Mouse (Mus musculus): ENCODE data around the gene Myo1b.

Myo1b gene

DNA sequence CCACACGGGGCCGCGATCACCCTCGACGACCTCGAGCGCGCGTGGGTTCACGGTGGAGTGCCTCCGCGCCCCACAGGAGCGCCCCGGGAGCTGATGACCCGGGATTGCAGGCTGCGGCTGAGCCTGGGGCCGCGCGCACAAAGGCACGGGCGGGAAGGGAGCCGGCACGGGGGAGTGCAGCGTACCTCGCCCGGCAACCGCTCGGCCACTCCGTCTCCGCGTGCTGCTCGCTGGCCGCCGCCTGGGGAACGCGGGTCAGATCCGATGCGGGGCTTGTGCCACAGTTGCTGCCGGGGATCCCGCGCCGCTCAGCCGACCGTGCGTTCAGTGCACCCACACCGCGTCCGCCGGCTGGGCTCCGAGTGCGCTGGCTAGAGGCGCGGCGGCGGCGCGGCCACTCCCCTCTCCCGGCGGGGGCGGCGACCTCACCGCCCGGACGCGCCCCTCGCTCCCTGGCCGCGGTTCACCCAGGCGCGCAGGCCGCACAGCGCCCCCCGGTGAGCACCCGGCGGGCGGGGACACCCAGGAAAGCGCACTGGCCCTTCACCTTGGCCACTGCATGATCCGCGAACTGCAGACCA is at the start of gene Myo1b:
Gene Myo1b (minus strand): TSS at position 496 of the 581 bp plus-strand sequence.
- no peak for DNase-seq

DNA sequence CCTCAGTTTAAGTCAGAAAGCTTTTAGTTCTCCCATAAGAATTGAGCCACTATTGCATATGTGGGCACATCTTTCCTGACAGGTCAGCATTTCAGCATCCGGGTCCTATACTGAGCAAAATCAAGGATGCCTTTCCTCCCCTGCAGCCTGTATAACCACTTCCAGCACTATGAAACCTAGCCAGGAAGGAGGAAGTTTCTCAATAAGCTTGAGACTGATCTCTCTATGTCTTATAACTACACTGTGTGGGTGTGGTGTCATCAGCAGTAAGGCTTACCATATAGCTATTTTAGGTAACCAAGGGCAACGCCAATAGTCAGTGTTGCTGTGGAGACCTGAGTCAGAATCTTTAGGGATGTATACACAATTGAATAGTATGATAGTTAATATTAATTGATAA is 48.8 kb upstream of the Myo1b start:
- no peak for DNase-seq

- no peak for DNase-seq
Measured at GRCm38 (mm10) chr1:51947116-51947515, 31.2 kb upstream of the Myo1b start.

GRCm38 (mm10) chr1:51944755-51945154 is 28.9 kb upstream of the Myo1b start:
- no peak for DNase-seq

DNA sequence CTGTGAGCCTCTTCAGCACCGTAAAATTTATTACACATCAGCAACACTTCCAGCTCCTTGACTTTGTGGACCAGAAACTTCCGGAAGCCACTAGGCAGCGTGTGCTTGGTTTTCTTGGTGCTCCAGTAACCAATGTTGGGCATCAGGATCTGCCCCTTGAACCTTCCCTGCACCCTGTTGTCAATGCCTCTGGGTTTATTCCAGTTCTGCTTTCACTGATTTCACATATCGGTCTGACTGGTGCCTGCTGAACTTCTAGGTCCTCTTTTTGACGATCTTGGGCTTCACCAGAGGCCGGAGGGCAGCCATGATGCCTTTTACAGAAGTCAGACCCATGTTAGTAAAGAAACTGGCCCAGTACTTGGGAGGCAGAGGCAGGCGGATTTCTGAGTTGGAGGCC is 22.5 kb upstream of the Myo1b start:
- no peak for DNase-seq

- DNase-seq = no peak
Measured at GRCm38 (mm10) chr1:51935006-51935405, 19.1 kb upstream of the Myo1b start.

- DNase-seq = no peak
Measured at GRCm38 (mm10) chr1:51934176-51934924, 18.5 kb upstream of the Myo1b start.

GRCm38 (mm10) chr1:51932826-51933225 is 17.0 kb upstream of the Myo1b start:
- DNase-seq = no peak

DNA sequence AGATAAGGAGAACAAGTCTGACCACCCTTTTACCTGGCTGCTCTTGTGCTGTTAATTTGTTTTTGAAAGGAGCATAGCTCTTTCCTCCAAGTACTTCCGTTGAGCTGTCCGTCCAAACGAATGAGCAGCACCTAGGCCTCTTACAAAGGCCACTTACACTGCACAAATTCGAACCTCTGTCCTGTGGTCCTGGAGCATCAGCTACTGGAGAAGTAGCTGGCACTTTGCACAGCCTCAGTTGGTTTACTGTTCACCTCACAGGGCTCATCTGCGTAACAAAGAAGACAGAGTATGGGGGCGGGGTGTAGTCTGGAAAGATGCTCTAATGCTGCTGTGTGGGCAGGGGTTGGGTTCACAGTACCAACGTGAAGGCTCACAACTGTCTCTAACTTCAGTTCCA is 15.7 kb upstream of the Myo1b start:
- DNase-seq = no peak

DNA sequence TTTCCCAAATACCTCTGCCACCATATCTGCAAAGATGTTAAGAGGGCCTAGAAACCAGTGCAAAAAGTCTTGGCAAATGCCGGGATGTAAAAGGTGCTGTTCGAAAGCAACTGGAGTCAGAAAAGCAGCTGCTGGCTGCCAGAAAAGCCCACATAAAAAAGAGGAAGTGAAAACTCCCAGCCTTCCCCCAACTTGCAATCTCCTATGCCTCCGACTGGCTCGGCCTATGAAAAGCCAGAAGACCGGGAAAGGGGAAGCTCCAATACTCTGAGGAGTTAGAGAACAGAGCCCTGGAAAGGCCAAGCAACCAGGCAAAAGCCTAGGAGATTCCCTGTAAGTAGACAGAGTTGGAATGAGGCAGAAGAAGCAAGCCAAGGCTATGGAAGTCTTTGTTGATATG is 14.7 kb upstream of the Myo1b start:
- peak; percentile 39 for DNase-seq

GRCm38 (mm10) chr1:51929557-51929956 is 13.7 kb upstream of the Myo1b start:
- no peak for DNase-seq

GRCm38 (mm10) chr1:51922820-51923219 is 6.9 kb upstream of the Myo1b start:
- DNase-seq = no peak

DNA sequence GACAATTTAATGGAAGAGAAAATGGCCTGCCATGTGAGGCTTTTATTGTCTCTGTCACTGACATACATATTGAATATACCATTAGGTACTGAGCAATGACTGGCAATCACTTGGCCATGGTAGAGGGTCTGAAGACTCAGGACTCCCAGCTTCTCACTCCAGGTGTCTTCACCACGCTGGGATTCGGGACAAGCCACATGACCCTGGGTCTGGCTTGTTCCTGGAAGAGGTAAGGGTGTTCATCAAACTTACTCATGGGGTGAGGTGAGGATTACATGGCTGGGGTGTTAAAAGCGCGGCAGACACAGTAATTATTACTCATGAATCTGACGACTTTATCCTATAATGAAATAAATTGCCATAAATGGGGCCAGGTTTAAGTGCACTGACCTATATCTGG is 405 bp upstream of the Myo1b start:
- DNase-seq = no peak

GRCm38 (mm10) chr1:51915051-51915575 is 758 bp downstream of the Myo1b start:
- no peak for DNase-seq

DNA sequence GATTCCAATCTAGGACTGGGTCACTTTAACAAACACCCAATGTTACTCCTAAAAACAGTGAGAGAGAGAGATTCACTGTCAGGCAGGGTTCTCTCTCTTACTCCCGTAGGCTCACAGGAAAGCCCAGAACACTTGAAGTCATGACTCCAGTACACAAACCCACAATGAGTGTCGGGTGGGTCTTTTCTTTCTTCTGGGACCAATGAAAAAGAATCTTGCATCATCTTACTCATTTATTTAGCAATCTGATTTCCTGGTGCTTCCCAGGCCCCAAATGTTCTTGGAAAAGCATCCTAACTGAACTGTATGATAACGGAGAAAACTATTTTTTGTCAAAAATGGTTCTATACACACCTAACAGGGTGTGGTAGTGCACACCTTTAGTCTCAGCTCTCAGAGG is 1.8 kb downstream of the Myo1b start:
- DNase-seq = no peak

DNA sequence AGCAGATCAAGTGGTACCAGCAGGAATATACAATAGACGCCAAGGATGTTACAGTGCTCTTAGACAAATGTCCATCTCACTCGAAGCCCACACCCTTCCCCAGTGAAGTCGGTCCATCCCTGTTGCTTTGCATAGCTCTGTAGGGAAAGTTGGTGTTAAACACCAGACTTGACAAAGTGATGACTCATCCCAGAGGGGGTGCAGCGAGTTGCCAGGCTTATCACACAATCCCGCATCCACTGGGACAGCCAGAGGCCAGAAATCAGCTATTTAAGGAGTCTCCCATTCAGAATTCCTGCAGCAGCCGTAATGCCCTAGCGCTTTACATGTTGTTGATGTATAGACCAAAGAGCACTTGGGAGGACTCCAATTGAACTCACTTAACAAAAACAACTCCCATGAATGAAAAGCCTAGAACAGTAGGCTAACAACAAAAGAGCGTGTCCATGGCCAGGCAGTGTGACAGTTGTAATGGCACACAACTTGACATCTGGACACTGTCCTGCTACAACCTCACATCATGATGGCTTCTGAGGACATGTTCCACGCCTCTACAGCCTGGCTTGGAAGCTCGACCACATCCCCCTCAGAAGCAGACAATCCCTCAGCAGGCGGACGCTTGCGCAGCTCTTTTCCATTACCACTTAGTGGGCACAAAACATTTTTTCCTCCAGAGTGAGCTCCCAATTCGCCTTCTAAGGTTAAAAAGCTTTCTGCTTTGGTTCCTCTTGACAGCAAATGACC is 2.6 kb downstream of the Myo1b start:
- no peak for DNase-seq

GRCm38 (mm10) chr1:51911331-51911730 is 4.5 kb downstream of the Myo1b start:
- DNase-seq = no peak

DNA sequence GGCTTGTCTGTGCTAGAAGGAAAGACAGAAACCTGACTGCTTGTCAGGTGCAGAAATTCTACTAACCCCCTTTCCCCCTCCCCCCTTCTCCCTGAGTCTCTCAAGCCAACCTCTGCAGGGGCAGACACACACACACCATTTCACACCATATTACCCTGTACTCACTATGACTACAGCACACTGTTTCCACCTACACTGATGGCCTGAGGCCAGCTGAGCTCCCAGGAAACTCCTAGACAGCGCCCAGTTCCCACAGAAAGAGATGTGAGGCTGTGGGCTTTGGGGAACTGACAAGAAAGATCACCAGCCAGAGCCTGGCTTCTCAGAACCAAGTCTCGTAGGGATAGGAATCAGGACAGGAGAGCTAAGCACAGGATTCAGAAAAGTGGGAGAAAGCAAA is 6.7 kb downstream of the Myo1b start:
- DNase-seq = no peak

DNA sequence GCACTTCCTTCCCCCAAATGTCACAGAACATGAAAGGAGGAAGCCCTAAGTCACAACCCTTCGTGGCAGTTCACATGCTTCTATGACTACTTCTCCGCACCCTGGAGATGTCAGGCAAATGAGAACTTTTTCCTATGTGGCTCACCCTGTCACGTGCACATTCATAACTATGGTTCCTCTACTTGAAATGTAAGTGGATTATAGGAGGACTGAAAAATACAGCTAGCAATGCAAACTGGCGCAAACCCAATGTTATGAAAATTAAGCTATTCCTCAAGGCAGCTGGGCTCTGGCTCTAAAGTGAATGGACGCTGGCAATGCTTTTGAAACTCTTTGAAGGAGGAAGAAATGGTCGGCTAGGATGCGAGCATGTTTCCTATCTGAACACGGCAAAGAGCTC is 8.1 kb downstream of the Myo1b start:
- no peak for DNase-seq

GRCm38 (mm10) chr1:51906206-51906906 is 9.5 kb downstream of the Myo1b start:
- no peak for DNase-seq

- no peak for DNase-seq
Measured at GRCm38 (mm10) chr1:51905073-51905472, 10.8 kb downstream of the Myo1b start.

DNA sequence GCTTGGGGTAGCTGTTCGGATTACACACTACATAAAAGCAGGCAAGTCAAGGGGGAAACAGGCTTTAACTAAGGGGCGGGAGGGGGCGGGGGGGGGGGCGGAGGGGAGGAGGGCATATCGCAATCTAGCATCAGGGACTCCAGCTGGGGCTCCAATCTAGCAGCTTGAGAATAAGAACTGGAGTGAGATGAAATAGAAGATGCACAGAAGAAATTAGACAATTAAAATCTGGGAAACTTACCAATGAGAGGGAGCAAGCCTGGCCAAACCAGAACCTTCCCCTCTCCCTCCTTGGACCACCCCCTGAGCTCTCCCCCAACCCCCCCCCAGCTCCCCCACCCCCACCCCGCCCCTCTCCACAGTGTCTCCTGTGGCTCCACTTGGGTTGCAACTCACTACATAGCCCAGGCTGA is 18.7 kb downstream of the Myo1b start:
- no peak for DNase-seq

DNA sequence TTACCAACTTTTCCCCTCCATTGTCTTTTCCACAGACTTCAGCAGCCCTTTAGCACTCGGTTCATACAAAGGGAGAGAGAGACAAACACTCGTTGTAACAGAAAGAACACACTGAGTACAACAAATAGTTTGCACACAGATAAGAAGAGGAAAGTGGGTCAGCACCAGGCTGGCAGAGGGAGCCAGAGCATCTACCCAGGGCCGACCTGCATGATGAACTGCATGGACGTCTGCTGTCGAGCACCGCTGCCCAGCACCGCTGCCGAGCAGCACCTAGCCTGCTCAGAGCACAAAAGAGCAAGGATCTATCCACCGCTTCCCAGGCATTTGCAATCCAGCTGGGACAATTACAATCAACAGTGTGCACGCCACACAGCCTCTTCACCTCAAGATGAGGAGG is 19.9 kb downstream of the Myo1b start:
- DNase-seq = no peak
